Mouse (Mus musculus): ENCODE measurements around the gene Ampd1.

DNA sequence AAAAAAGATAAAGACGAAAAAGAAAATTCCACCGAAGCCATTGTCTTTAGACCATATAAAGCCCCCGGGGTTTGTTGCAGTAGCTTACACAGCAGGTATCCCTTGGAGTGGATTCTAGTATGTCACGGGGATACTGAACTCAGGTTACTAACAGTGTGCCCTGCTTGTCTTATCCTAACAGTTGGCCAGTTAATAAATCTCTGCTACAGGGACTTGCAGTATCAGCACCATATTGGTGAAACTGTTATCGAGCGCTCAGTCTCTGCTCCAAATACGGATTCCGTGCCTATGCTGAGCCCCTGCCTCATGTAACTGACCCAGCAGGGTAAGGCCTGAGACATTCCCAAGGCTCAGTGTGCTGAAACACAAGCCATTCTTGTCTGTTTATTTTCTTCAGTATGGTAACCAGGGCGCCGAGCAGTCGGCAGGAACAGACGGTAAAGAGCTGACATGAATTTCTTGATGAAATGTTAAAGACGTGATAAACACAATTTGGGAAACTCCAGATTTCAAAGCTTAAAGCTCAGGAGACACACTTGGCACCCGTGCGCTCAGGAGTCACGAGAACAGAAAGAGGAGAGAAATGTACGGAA is 8.1 kb downstream of the Ampd1 start:
- TF ChIP-seq CHD2 (IDR thresholded peaks at IDR 0.05; ENCODE audit: low read depth, low read length) (no peak), ZNF384 (IDR thresholded peaks at IDR 0.05; ENCODE audit: low read depth, low read length) (no peak), HCFC1 (IDR thresholded peaks at IDR 0.05; ENCODE audit: borderline replicate concordance, insufficient read depth, low read length) (no peak), ZC3H11A (IDR thresholded peaks at IDR 0.05; ENCODE audit: borderline replicate concordance, low read depth, low read length) (no peak)
